Mouse (Mus musculus) midbrain, embryonic 10.5 days (tissue): ENCODE measurements around the gene Spock1. TPM values are rescaled to one million over a fixed set of nuclear protein-coding genes. Genes with fewer than 3 reads are reported as not detected.
"Not testable (repeated sequence)": the region's sequence is repeated elsewhere in the genome, so short reads cannot be mapped to it uniquely, and the experiment has no call there.

Experiments
- DNase-seq: peaks from one replicate; pipeline ENCODE4 v3.0.0-alpha.2; 2017; ENCODE audit warnings: low spot score
- H3K27ac ChIP-seq: fragments of 300-500 bp; sonication (generic); replicated peaks from 2 replicates; pipeline ENCODE4 v1.5.1; 2016; ENCODE audit warnings: mild to moderate bottlenecking
- H3K27me3 ChIP-seq: fragments of 300-500 bp; sonication (generic); 2 replicates; pipeline ENCODE4 v1.6.1; 2016; ENCODE audit warnings: low read depth, mild to moderate bottlenecking; ENCODE audit not compliant: poor library complexity, severe bottlenecking
- H3K36me3 ChIP-seq: fragments of 300-500 bp; sonication (generic); 2 replicates; pipeline ENCODE4 v1.6.1; 2016; ENCODE audit warnings: mild to moderate bottlenecking, moderate library complexity
- H3K4me1 ChIP-seq: fragments of 300-500 bp; sonication (generic); 2 replicates; pipeline ENCODE4 v1.6.1; 2016
- H3K4me3 ChIP-seq: fragments of 300-500 bp; sonication (generic); 2 replicates; pipeline ENCODE4 v1.5.1; 2016; ENCODE audit warnings: mild to moderate bottlenecking, moderate library complexity
- H3K9me3 ChIP-seq: fragments of 300-500 bp; sonication (generic); replicated peaks from 2 replicates; pipeline ENCODE4 v1.6.1; 2016; ENCODE audit warnings: mild to moderate bottlenecking
- WGBS: fragments of 180-500 bp; shearing (Covaris S2); methylation state at CpG from one replicate; pipeline ENCODE4 v1.1.7; 2016; 5-methylcytosine and 5-hydroxymethylcytosine counted together
- polyA plus RNA-seq: library from polyadenylated mRNA; unstranded; fragments of >200 nt; fragmentation: Nextera tagmentation; extraction: Ambion mirVana; gene quantifications from 2 replicates; pipeline ENCODE4 v1.2.1, GENCODE M21; 2016

The Spock1 gene
- polyA plus RNA-seq, 1 experiment from 2014 or later: 5.0 TPM

- peaks cover 20% of the 10 kb centered on the region for H3K4me1 ChIP-seq
- no peaks in the 10 kb centered on the region for H3K36me3 ChIP-seq
- DNase-seq: no peak
- peaks cover 47% of the 10 kb centered on the region for H3K27me3 ChIP-seq
- peak overlapping the region; percentile 76 for H3K27ac ChIP-seq
- no peak overlapping the region; the same call in 1 of the 2 replicates for H3K4me3 ChIP-seq
- H3K9me3 ChIP-seq: no peaks in the 10 kb centered on the region
- 73% methylated on average over 15 of the region's 15 CpGs for WGBS
Observed at GRCm38 (mm10) chr13:57595032-57595760, 312.9 kb downstream of the Spock1 start.

- 94% methylated on average over 4 of the region's 4 CpGs for WGBS
- not testable (repeated sequence) for H3K27me3 ChIP-seq, H3K4me3 ChIP-seq, DNase-seq, H3K9me3 ChIP-seq, H3K36me3 ChIP-seq
- H3K4me1 ChIP-seq: peaks cover 18% of the 10 kb centered on the region
- peak overlapping the region; percentile 7; the same call in 1 of the 2 replicates for H3K27ac ChIP-seq
Observed at GRCm38 (mm10) chr13:57589338-57589914, 318.7 kb downstream of the Spock1 start.

GRCm38 (mm10) chr13:57588558-57589273 lies 319.4 kb downstream of the Spock1 start:
- H3K36me3 ChIP-seq: no peaks in the 10 kb centered on the region
- no peaks in the 10 kb centered on the region for H3K9me3 ChIP-seq
- no peaks in the 10 kb centered on the region for H3K27me3 ChIP-seq
- no peak overlapping the region for H3K4me3 ChIP-seq
- 63% methylated on average over 10 of the region's 10 CpGs for WGBS
- DNase-seq: no peak
- H3K27ac ChIP-seq: peak overlapping the region; percentile 7; the same call in 1 of the 2 replicates
- peaks cover 15% of the 10 kb centered on the region for H3K4me1 ChIP-seq

- WGBS: 67% methylated on average over 3 of the region's 3 CpGs
- Histone ChIP-seq H3K27ac (no peak overlapping the region), H3K4me3 (no peak overlapping the region), H3K27me3 (no peaks in the 10 kb centered on the region), H3K9me3 (no peaks in the 10 kb centered on the region), H3K4me1 (peaks cover 21% of the 10 kb centered on the region), H3K36me3 (no peaks in the 10 kb centered on the region)
- DNase-seq: no peak
Observed at GRCm38 (mm10) chr13:57585131-57585530, 323.0 kb downstream of the Spock1 start.

- Histone ChIP-seq H3K27me3 (no peaks in the 10 kb centered on the region), H3K36me3 (no peaks in the 10 kb centered on the region), H3K27ac (0 out of 2 replicates have a peak overlapping the region, but pooled peaks have one; percentile 13), H3K4me3 (no peak overlapping the region), H3K4me1 (peaks cover 10% of the 10 kb centered on the region; the same call in 1 of the 2 replicates), H3K9me3 (no peaks in the 10 kb centered on the region)
- WGBS: 86% methylated on average over 12 of the region's 12 CpGs
- no peak for DNase-seq
Observed at GRCm38 (mm10) chr13:57582314-57582976, 325.7 kb downstream of the Spock1 start.

GRCm38 (mm10) chr13:57577541-57578244 lies 330.4 kb downstream of the Spock1 start:
- no peak overlapping the region for H3K27ac ChIP-seq
- 90% methylated on average over 5 of the region's 5 CpGs for WGBS
- no peak overlapping the region for H3K4me3 ChIP-seq
- H3K4me1 ChIP-seq: peaks cover 11% of the 10 kb centered on the region
- no peaks in the 10 kb centered on the region for H3K36me3 ChIP-seq
- no peaks in the 10 kb centered on the region for H3K9me3 ChIP-seq
- peaks cover 5% of the 10 kb centered on the region; the same call in 1 of the 2 replicates for H3K27me3 ChIP-seq
- DNase-seq: no peak

- Histone ChIP-seq H3K4me1 (peaks cover 9% of the 10 kb centered on the region), H3K27ac (no peak overlapping the region), H3K4me3 (no peak overlapping the region), H3K9me3 (no peaks in the 10 kb centered on the region), H3K27me3 (peaks cover 5% of the 10 kb centered on the region; the same call in 1 of the 2 replicates), H3K36me3 (no peaks in the 10 kb centered on the region)
- no peak for DNase-seq
- 38% methylated on average over 4 of the region's 4 CpGs for WGBS
Observed at GRCm38 (mm10) chr13:57573501-57573900, 334.6 kb downstream of the Spock1 start.

- H3K27me3 ChIP-seq: no peaks in the 10 kb centered on the region
- DNase-seq: no peak
- 92% methylated on average over 8 of the region's 8 CpGs for WGBS
Observed at GRCm38 (mm10) chr13:57568404-57568803, 339.7 kb downstream of the Spock1 start.

GRCm38 (mm10) chr13:57555186-57555585 lies 352.9 kb downstream of the Spock1 start:
- Histone ChIP-seq H3K27ac (no peak overlapping the region), H3K4me1 (no peaks in the 10 kb centered on the region), H3K4me3 (no peak overlapping the region), H3K27me3 (peaks cover 3% of the 10 kb centered on the region; the same call in 1 of the 2 replicates), H3K9me3 (no peaks in the 10 kb centered on the region), H3K36me3 (no peaks in the 10 kb centered on the region)
- no peak for DNase-seq
- whole genome bisulfite sequencing: 63% methylated on average over 4 of the region's 4 CpGs

More at GRCm38 (mm10) chr13:57568404-57568803, 339.7 kb downstream of the Spock1 start:
- no peak overlapping the region for H3K27ac ChIP-seq
- no peaks in the 10 kb centered on the region for H3K9me3 ChIP-seq
- H3K36me3 ChIP-seq: no peaks in the 10 kb centered on the region
- peaks cover 2% of the 10 kb centered on the region for H3K4me1 ChIP-seq
- H3K4me3 ChIP-seq: no peak overlapping the region

GRCm38 (mm10) chr13:57549743-57550142 lies 358.4 kb downstream of the Spock1 start:
- Histone ChIP-seq H3K9me3 (no peaks in the 10 kb centered on the region), H3K36me3 (no peaks in the 10 kb centered on the region), H3K4me1 (peaks cover 7% of the 10 kb centered on the region), H3K4me3 (no peak overlapping the region), H3K27ac (no peak overlapping the region), H3K27me3 (peaks cover 4% of the 10 kb centered on the region; the same call in 1 of the 2 replicates)
- WGBS: 27% methylated on average over 5 of the region's 5 CpGs
- peak; percentile 56 for DNase-seq

- 75% methylated on average over 8 of the region's 8 CpGs for WGBS
- Histone ChIP-seq H3K36me3 (no peaks in the 10 kb centered on the region), H3K27ac (peak overlapping the region; percentile 28; the same call in 1 of the 2 replicates), H3K4me1 (peaks cover 29% of the 10 kb centered on the region), H3K9me3 (no peaks in the 10 kb centered on the region), H3K27me3 (no peaks in the 10 kb centered on the region), H3K4me3 (no peak overlapping the region)
- DNase-seq: no peak
Observed at GRCm38 (mm10) chr13:57536988-57537547, 371.1 kb downstream of the Spock1 start.
